Mouse (Mus musculus): Measurements from ENCODE around the gene Togaram2. TPM values are rescaled to one million over a fixed set of nuclear protein-coding genes. Genes with fewer than 3 reads are reported as not detected.

The Togaram2 gene
- polyA plus RNA-seq, 2 experiments: 0.02 TPM; not detected in 1

DNA sequence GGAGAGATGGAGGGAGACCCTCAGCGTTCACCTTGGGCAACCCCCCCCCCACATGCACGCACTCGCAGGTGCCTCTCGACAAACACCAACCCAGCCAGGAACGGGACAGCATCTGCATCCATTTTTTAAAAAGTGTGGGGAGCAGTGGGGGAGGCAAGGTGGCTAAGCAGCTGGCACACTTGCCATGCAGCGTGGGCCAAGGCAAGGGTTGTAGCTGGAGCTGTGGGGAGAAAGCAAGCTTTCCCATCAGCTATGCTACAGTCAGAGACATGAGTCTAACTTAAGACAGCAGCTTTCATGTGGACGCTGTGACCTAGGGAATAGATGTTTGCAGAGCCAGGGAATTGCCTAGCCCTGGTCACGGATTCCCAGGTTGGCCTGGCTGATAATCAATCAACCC is 22.1 kb downstream of the Togaram2 start:
- no peaks in the 10 kb centered on the region for H3K4me1 ChIP-seq (replicated peaks; ENCODE audit: control insufficient read depth in 2 of 2, insufficient read depth in 2 of 2, low read length in 1 of 2)
- H3K36me3 ChIP-seq (replicated peaks; ENCODE audit: control insufficient read depth, insufficient read depth, low read depth): no peaks in the 10 kb centered on the region
- TF ChIP-seq EP300 (IDR thresholded peaks at IDR 0.05; ENCODE audit: low read depth) (no peak), CTCF (IDR thresholded peaks at IDR 0.05; ENCODE audit: low read depth) (no peak)
- 71% methylated on average over 8 of the region's 8 CpGs for WGBS (ENCODE audit: insufficient replicate concordance)
- H3K9me3 ChIP-seq (ENCODE audit: control insufficient read depth, low read length): no peaks in the 10 kb centered on the region
- no peak overlapping the region for H3K4me3 ChIP-seq (ENCODE audit: insufficient read depth in 1 of 2, low read depth in 2 of 2, low read length in 2 of 2)
- H3K27ac ChIP-seq: no peak overlapping the region
- H3K9ac ChIP-seq (replicated peaks): no peak overlapping the region
- no peak for DNase-seq (ENCODE audit: low read depth in 3 of 3, low spot score in 3 of 3)
- no peak for ATAC-seq (ENCODE audit: insufficient read depth)
- H3K27me3 ChIP-seq (ENCODE audit: control insufficient read depth, insufficient read depth, low read length): no peaks in the 10 kb centered on the region
- H3K4me2 ChIP-seq (ENCODE audit: low read depth): no peak overlapping the region

DNA sequence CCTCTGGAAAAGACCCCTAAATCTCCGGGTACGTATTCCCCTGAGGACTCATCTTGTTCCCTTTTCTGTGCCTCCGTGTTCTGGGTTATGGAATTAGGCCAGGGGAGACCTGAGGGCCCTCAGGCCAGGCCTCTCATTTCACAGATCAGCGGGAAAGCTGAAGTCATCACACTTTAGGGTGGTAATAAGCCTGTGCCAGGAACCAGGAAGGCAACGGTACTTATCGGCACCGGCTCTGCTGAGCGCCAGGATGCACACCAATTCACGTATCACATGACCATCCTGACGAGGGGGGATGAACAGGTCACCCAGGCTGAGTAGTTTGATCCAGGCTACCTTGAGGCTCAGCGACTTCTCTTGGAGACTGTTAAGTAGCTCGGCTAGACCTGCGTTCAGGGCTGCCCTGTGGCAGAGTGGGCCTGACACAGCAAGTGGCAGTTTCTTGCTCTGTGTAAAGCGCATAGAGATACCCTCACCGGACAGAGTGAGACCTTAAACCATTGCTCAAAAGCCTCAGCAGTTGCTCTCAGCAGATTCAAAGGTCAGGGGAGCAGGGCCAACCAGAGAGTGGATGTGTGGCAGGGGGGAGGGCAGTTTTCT is 22.8 kb downstream of the Togaram2 start:
- Histone ChIP-seq H3K9ac (replicated peaks) (no peak overlapping the region), H3K36me3 (replicated peaks; ENCODE audit: control insufficient read depth, insufficient read depth, low read depth) (no peaks in the 10 kb centered on the region), H3K27me3 (ENCODE audit: control insufficient read depth, insufficient read depth, low read length) (no peaks in the 10 kb centered on the region), H3K4me1 (replicated peaks; ENCODE audit: control insufficient read depth in 2 of 2, insufficient read depth in 2 of 2, low read length in 1 of 2) (no peaks in the 10 kb centered on the region), H3K4me2 (ENCODE audit: low read depth) (no peak overlapping the region), H3K9me3 (ENCODE audit: control insufficient read depth, low read length) (no peaks in the 10 kb centered on the region), H3K4me3 (ENCODE audit: insufficient read depth in 1 of 2, low read depth in 2 of 2, low read length in 2 of 2) (no peak overlapping the region), H3K27ac (no peak overlapping the region)
- DNase-seq (ENCODE audit: low read depth in 3 of 3, low spot score in 3 of 3) (no peak), ATAC-seq (ENCODE audit: insufficient read depth) (no peak)
- WGBS (ENCODE audit: insufficient replicate concordance): 65% methylated on average over 15 of the region's 15 CpGs
- no peak for TF ChIP-seq EP300 (IDR thresholded peaks at IDR 0.05; ENCODE audit: low read depth)
- no peak for TF ChIP-seq CTCF (IDR thresholded peaks at IDR 0.05; ENCODE audit: low read depth)

DNA sequence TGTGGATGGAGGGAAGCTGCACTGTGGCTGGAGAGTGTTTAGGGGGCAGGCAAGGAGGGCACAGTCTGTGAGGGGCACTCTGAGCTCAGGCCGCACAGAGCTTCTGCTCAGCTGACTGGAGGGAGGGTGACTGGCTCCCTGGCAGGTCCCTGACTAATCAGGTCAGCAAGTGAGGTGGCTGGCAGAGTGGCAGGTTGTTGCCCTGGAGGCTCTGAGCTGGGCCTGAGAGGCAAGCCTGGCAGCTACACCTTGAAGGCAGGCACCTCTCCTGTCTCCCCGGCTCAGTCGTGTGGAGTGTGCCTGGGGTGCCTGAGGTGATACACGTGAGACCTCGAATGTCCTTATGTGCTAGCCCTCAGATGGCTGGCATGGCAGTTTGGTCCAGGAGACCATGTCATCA is 23.3 kb downstream of the Togaram2 start:
- no peak overlapping the region for H3K4me2 ChIP-seq (ENCODE audit: low read depth)
- H3K27me3 ChIP-seq (ENCODE audit: control insufficient read depth, insufficient read depth, low read length): no peaks in the 10 kb centered on the region
- TF ChIP-seq EP300 (IDR thresholded peaks at IDR 0.05; ENCODE audit: low read depth): no peak
- no peak for TF ChIP-seq CTCF (IDR thresholded peaks at IDR 0.05; ENCODE audit: low read depth)
- no peak overlapping the region for H3K9ac ChIP-seq (replicated peaks)
- H3K9me3 ChIP-seq (ENCODE audit: control insufficient read depth, low read length): no peaks in the 10 kb centered on the region
- no peaks in the 10 kb centered on the region for H3K4me1 ChIP-seq (replicated peaks; ENCODE audit: control insufficient read depth in 2 of 2, insufficient read depth in 2 of 2, low read length in 1 of 2)
- 63% methylated on average over 5 of the region's 5 CpGs for WGBS (ENCODE audit: insufficient replicate concordance)
- ATAC-seq (ENCODE audit: insufficient read depth) (no peak), DNase-seq (ENCODE audit: low read depth in 3 of 3, low spot score in 3 of 3) (no peak)
- no peak overlapping the region for H3K27ac ChIP-seq
- H3K36me3 ChIP-seq (replicated peaks; ENCODE audit: control insufficient read depth, insufficient read depth, low read depth): no peaks in the 10 kb centered on the region
- H3K4me3 ChIP-seq (ENCODE audit: insufficient read depth in 1 of 2, low read depth in 2 of 2, low read length in 2 of 2): no peak overlapping the region

DNA sequence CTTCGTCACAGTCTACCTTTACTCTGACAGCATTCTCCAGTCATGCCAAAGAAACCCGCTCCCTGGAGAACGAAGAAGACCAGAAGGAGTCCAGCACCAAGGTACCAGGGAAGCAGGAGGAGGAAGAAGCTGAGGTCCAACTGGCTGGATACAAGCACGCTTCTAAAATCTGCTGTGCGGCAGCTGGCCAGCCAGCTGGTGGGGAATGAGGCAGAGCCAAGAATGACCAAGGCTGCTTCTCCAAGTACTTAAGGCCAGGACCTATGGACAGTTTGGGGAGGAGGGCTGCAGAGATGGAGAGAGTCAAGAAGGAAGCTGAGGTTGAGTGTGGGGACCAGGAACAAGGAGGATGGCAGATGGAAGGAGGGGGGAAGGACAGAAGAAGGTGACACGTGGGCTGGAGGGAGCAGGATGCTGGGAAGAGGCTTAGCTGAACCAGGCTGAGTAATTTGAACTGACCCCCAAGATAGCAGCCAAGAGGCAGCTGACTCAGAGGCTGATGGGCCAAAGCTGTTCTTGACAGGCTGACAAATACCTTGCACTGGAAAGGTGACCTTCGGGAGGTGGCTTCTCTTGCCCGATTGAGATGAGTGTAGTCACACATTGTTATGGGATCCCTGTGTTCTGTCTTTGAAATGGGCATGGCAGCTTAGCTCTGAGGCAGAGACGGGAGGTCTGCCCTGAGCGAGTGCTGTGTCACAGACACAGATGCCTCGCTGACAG is 25.0 kb downstream of the Togaram2 start:
- 62% methylated on average over 11 of the region's 11 CpGs for WGBS (ENCODE audit: insufficient replicate concordance)
- Histone ChIP-seq H3K4me2 (ENCODE audit: low read depth) (no peak overlapping the region), H3K27me3 (ENCODE audit: control insufficient read depth, insufficient read depth, low read length) (no peaks in the 10 kb centered on the region), H3K9ac (replicated peaks) (no peak overlapping the region), H3K4me1 (replicated peaks; ENCODE audit: control insufficient read depth in 2 of 2, insufficient read depth in 2 of 2, low read length in 1 of 2) (no peaks in the 10 kb centered on the region), H3K36me3 (replicated peaks; ENCODE audit: control insufficient read depth, insufficient read depth, low read depth) (no peaks in the 10 kb centered on the region), H3K4me3 (ENCODE audit: insufficient read depth in 1 of 2, low read depth in 2 of 2, low read length in 2 of 2) (no peak overlapping the region), H3K9me3 (ENCODE audit: control insufficient read depth, low read length) (no peaks in the 10 kb centered on the region), H3K27ac (no peak overlapping the region)
- DNase-seq (ENCODE audit: low read depth in 3 of 3, low spot score in 3 of 3) (no peak), ATAC-seq (ENCODE audit: insufficient read depth) (no peak)
- TF ChIP-seq CTCF (IDR thresholded peaks at IDR 0.05; ENCODE audit: low read depth): no peak
- TF ChIP-seq EP300 (IDR thresholded peaks at IDR 0.05; ENCODE audit: low read depth): no peak

DNA sequence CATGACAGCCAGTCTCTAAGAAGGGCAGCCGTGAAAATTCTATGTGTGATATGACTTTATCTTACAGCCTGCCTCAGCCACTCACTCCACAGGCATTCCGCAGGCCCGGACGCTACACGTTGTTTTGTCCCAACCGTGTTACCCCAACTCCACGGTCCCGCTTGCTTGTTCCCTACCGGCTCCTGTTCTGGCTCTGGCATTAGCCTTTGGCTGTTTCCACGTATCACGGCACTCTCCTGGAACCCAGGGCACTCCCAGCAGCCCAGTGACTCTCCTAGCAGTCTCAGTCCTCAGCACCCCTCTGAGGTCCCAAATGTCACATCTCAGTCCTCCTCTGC is 25.5 kb downstream of the Togaram2 start:
- Histone ChIP-seq H3K4me2 (ENCODE audit: low read depth) (no peak overlapping the region), H3K9me3 (ENCODE audit: control insufficient read depth, low read length) (no peaks in the 10 kb centered on the region), H3K27ac (no peak overlapping the region), H3K36me3 (replicated peaks; ENCODE audit: control insufficient read depth, insufficient read depth, low read depth) (no peaks in the 10 kb centered on the region), H3K9ac (replicated peaks) (no peak overlapping the region), H3K4me3 (ENCODE audit: insufficient read depth in 1 of 2, low read depth in 2 of 2, low read length in 2 of 2) (no peak overlapping the region), H3K27me3 (ENCODE audit: control insufficient read depth, insufficient read depth, low read length) (no peaks in the 10 kb centered on the region), H3K4me1 (replicated peaks; ENCODE audit: control insufficient read depth in 2 of 2, insufficient read depth in 2 of 2, low read length in 1 of 2) (no peaks in the 10 kb centered on the region)
- TF ChIP-seq EP300 (IDR thresholded peaks at IDR 0.05; ENCODE audit: low read depth) (no peak), CTCF (IDR thresholded peaks at IDR 0.05; ENCODE audit: low read depth) (no peak)
- DNase-seq (ENCODE audit: low read depth in 3 of 3, low spot score in 3 of 3) (no peak), ATAC-seq (ENCODE audit: insufficient read depth) (no peak)
- 76% methylated on average over 11 of the region's 11 CpGs for WGBS (ENCODE audit: insufficient replicate concordance)

Data from liver, embryonic 14.5 days (tissue).